In genomic region chr5:35320650-35321049, GRCm38 (mm10) we compare ENCODE assay signal across 10 mouse cellular contexts. TPM values are rescaled to one million over a fixed set of nuclear protein-coding genes. Genes with fewer than 3 reads are reported as not detected.
DNase-seq lines count a peak whose midpoint lies in the region; ATAC-seq and TF ChIP-seq lines count a peak whose summit lies in the region.
"Had no signal": no experiment of that assay in that cellular context is flagged by ENCODE, and none has a peak within 500 bp of the region (broad histone marks: within the 10 kb centered on the region; RNA-seq: fewer than 3 reads in every experiment).

No protein-coding gene starts in this region.

- no peaks in the 10 kb centered on the region for H3K36me3 ChIP-seq in midbrain, postnatal 0 days (ENCODE audit: insufficient read depth, low read length)
- H3K36me3 ChIP-seq in midbrain, embryonic 16.5 days (ENCODE audit: control insufficient read depth, insufficient read depth, low read length): no peaks in the 10 kb centered on the region
- no peaks in the 10 kb centered on the region for H3K36me3 ChIP-seq in forebrain, embryonic 10.5 days (replicated peaks)
- H3K36me3 ChIP-seq: limb, embryonic 13.5 days had no signal

- peak; percentile 19; the same call in 1 of the 2 replicates for TF ChIP-seq CTCF in midbrain, postnatal 0 days (IDR thresholded peaks at IDR 0.05)

- H3K9ac ChIP-seq in midbrain, postnatal 0 days (replicated peaks; ENCODE audit: low read length, poor library complexity, severe bottlenecking): no peak overlapping the region
- H3K9ac ChIP-seq in midbrain, embryonic 16.5 days (ENCODE audit: low read depth, low read length): no peak overlapping the region
- H3K9ac ChIP-seq: limb, embryonic 13.5 days had no signal

- H3K4me2 ChIP-seq in midbrain, postnatal 0 days (ENCODE audit: low read depth, low read length, poor library complexity, severe bottlenecking): no peak overlapping the region
- no peak overlapping the region for H3K4me2 ChIP-seq in midbrain, embryonic 16.5 days (ENCODE audit: low read length)
- H3K4me2 ChIP-seq: limb, embryonic 13.5 days had no signal

- 0 out of 2 replicates have a peak, but pooled peaks have one; percentile 34 for ATAC-seq in midbrain, postnatal 0 days (ENCODE audit: low FRiP score)
- ATAC-seq in midbrain, embryonic 16.5 days: no peak
- ATAC-seq in activated CD4-positive, CD25-positive, alpha-beta regulatory T cell, adult 4 months: no peak

- H3K4me3 ChIP-seq in midbrain, postnatal 0 days (ENCODE audit: low read depth, low read length): no peak overlapping the region
- H3K4me3 ChIP-seq in midbrain, embryonic 16.5 days (ENCODE audit: low read depth, low read length): no peak overlapping the region
- no peak overlapping the region for H3K4me3 ChIP-seq in forebrain, embryonic 10.5 days
- H3K4me3 ChIP-seq: limb, embryonic 13.5 days had no signal

- no peaks in the 10 kb centered on the region for H3K4me1 ChIP-seq in midbrain, postnatal 0 days (ENCODE audit: insufficient read depth, low read length)
- H3K4me1 ChIP-seq in midbrain, embryonic 16.5 days (ENCODE audit: control insufficient read depth, insufficient read depth, low read length): no peaks in the 10 kb centered on the region
- H3K4me1 ChIP-seq in forebrain, embryonic 10.5 days: no peaks in the 10 kb centered on the region
- H3K4me1 ChIP-seq: limb, embryonic 13.5 days had no signal

- WGBS in midbrain, postnatal 0 days: 88% methylated on average over 2 of the region's 2 CpGs
- WGBS in midbrain, embryonic 16.5 days: 67% methylated on average over 2 of the region's 2 CpGs
- WGBS in forebrain, embryonic 10.5 days: 88% methylated on average over 2 of the region's 2 CpGs

- DNase-seq in midbrain, postnatal 0 days (ENCODE audit: low spot score): peak; percentile 74
- peak; percentile 86 to 91 for DNase-seq in cerebellum, postnatal 14 days
- peak; percentile 82 to 92 for DNase-seq in kidney, adult 8-10 months
- peak; percentile 49 to 60 for DNase-seq in lung, postnatal 4 days
- no peak for DNase-seq in embryo, embryonic 9.5 days (ENCODE audit: extremely low spot score)
- DNase-seq in forebrain, embryonic 10.5 days (ENCODE audit: extremely low spot score, low spot score): no peak

- H3K27ac ChIP-seq in midbrain, postnatal 0 days (ENCODE audit: low read depth, low read length): no peak overlapping the region
- no peak overlapping the region for H3K27ac ChIP-seq in midbrain, embryonic 16.5 days (ENCODE audit: low read length)
- no peak overlapping the region for H3K27ac ChIP-seq in forebrain, embryonic 10.5 days
- H3K27ac ChIP-seq: limb, embryonic 13.5 days had no signal

- no peaks in the 10 kb centered on the region for H3K9me3 ChIP-seq in midbrain, postnatal 0 days (ENCODE audit: low read length)
- no peaks in the 10 kb centered on the region for H3K9me3 ChIP-seq in midbrain, embryonic 16.5 days (replicated peaks; ENCODE audit: control insufficient read depth, low read length, poor library complexity, severe bottlenecking)
- no peaks in the 10 kb centered on the region for H3K9me3 ChIP-seq in forebrain, embryonic 10.5 days
- H3K9me3 ChIP-seq: limb, embryonic 13.5 days had no signal

- no peaks in the 10 kb centered on the region for H3K27me3 ChIP-seq in midbrain, postnatal 0 days (ENCODE audit: insufficient read depth, low read length)
- no peaks in the 10 kb centered on the region for H3K27me3 ChIP-seq in midbrain, embryonic 16.5 days (ENCODE audit: control insufficient read depth, insufficient read depth, low read depth, low read length)
- H3K27me3 ChIP-seq in forebrain, embryonic 10.5 days (ENCODE audit: poor library complexity, severe bottlenecking): peaks cover 12% of the 10 kb centered on the region

RNA-seq across cellular contexts. Expression of gene Adra2c, which starts 42.5 kb away (rescaled TPM):
- 7.4 and 10.5 TPM in 2 replicates for total RNA-seq in midbrain, postnatal 0 days (2014; rRNA removed)
- polyA plus RNA-seq in midbrain, postnatal 0 days (2015; fragmentation: Nextera tagmentation; extraction: Ambion mirVana): 0.79 and 0.96 TPM in 2 replicates
- polyA plus RNA-seq in midbrain, embryonic 16.5 days (2015; fragmentation: Nextera tagmentation; extraction: Ambion mirVana): 0.36 and 0.39 TPM in 2 replicates
- not detected for polyA plus RNA-seq in activated CD4-positive, CD25-positive, alpha-beta regulatory T cell, adult 4 months (2017; shearing (Covaris generic))
- not detected in 2 replicates for polyA plus RNA-seq in forebrain, embryonic 10.5 days (2016; fragmentation: Nextera tagmentation; extraction: Ambion mirVana)
- total RNA-seq: neutrophil, adult 5-6 weeks had no signal
- polyA plus RNA-seq: limb, embryonic 13.5 days had no signal

Comparison
In these comparisons a context has a peak if more than half of its experiments do, and no peak if none do; other contexts are left out.
1. DNase-seq: peak in midbrain, postnatal 0 days (single experiment), cerebellum, postnatal 14 days (2 of 2), kidney, adult 8-10 months (2 of 2) and lung, postnatal 4 days (2 of 2); none in embryo, embryonic 9.5 days (single experiment) and forebrain, embryonic 10.5 days (single experiment).